Mouse (Mus musculus) stomach, embryonic 14.5 days (tissue): Measurements from ENCODE around the gene Coq5. TPM values are rescaled to one million over a fixed set of nuclear protein-coding genes. Genes with fewer than 3 reads are reported as not detected.
"Not testable (repeated sequence)": the region's sequence is repeated elsewhere in the genome, so short reads cannot be mapped to it uniquely, and the experiment has no call there.

ENCODE experiments used
- ATAC-seq: fragments of 200-750 bp; cut with Nextera tagmentation; 2 replicates; pipeline ENCODE4 v1.8.0; 2017; ENCODE audit warnings: low read depth, moderate TSS enrichment; ENCODE audit not compliant: insufficient number of reproducible peaks, insufficient read depth, low FRiP score
- H3K27ac ChIP-seq: fragments of 300-500 bp; sonication (generic); 2 replicates; pipeline ENCODE4 v1.5.1; 2014; ENCODE audit warnings: mild to moderate bottlenecking, low read length, moderate library complexity, mixed read lengths
- H3K27me3 ChIP-seq: fragments of 300-500 bp; sonication (generic); 2 replicates; pipeline ENCODE4 v1.6.1; 2014; ENCODE audit warnings: low read length, control low read depth, mixed read lengths; ENCODE audit not compliant: control insufficient read depth, insufficient read depth
- H3K36me3 ChIP-seq: fragments of 300-500 bp; sonication (generic); 2 replicates; pipeline ENCODE4 v1.6.1; 2014; ENCODE audit warnings: mild to moderate bottlenecking, control low read depth, low read length, moderate library complexity, mixed read lengths; ENCODE audit not compliant: control insufficient read depth, insufficient read depth
- H3K4me1 ChIP-seq: fragments of 300-500 bp; sonication (generic); 2 replicates; pipeline ENCODE4 v1.6.1; 2014; ENCODE audit warnings: low read length, control low read depth, mixed read lengths; ENCODE audit not compliant: control insufficient read depth, insufficient read depth
- H3K4me2 ChIP-seq: fragments of 300-500 bp; sonication (generic); replicated peaks from 2 replicates; pipeline ENCODE4 v1.6.1; 2014; ENCODE audit warnings: low read depth, low read length, control low read depth
- H3K4me3 ChIP-seq: fragments of 300-500 bp; sonication (generic); 2 replicates; pipeline ENCODE4 v1.5.1; 2014; ENCODE audit warnings: low read depth, low read length, control low read depth
- H3K9ac ChIP-seq: fragments of 300-500 bp; sonication (generic); replicated peaks from 2 replicates; pipeline ENCODE4 v1.6.1; 2014; ENCODE audit warnings: low read depth, mild to moderate bottlenecking, control low read depth, low read length, moderate library complexity, mixed read lengths
- H3K9me3 ChIP-seq: fragments of 300-500 bp; sonication (generic); 2 replicates; pipeline ENCODE4 v1.6.1; 2016; ENCODE audit warnings: low read depth, low read length, control low read depth; ENCODE audit not compliant: control insufficient read depth
- WGBS: fragments of 180-500 bp; shearing (Covaris S2); extraction: QIAGEN DNeasy Blood & Tissue Kit; methylation state at CpG from one replicate; pipeline ENCODE4 v1.1.7; 2014; 5-methylcytosine and 5-hydroxymethylcytosine counted together
- polyA plus RNA-seq: library from polyadenylated mRNA; unstranded; fragments of >200 nt; fragmentation: Nextera tagmentation; extraction: Ambion mirVana; gene quantifications from 2 replicates; pipeline ENCODE4 v1.2.1, GENCODE M21; 2014

Gene Coq5
- polyA plus RNA-seq, 1 experiment from 2014 or later, result 40.0 TPM

DNA sequence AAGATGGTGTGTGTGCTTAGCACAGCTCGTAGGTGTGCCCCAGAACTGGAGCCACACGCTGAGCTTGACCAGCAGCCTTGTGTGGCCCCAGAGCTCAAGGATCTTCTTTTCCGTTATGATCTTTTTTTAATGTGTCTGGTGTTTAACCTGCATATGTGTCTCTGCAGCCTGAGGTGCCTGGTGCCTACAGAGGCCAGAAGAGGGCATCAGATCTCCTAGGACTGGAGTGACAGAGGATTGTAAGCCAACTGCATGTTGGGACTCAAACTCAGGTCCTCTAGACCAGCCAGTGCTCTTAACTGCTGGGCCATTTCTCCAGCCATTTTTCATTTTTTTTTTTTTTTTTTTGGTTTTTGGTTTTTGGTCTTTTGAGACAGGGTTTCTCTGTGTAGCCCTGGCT, 5.3 kb downstream of the Coq5 start:
- Histone ChIP-seq H3K9me3 (no peaks in the 10 kb centered on the region), H3K4me1 (peaks cover 5% of the 10 kb centered on the region; the same call in 1 of the 2 replicates), H3K36me3 (peaks cover 11% of the 10 kb centered on the region; the same call in 1 of the 2 replicates), H3K27ac (no peak overlapping the region), H3K4me2 (no peak overlapping the region), H3K9ac (no peak overlapping the region), H3K4me3 (no peak overlapping the region), H3K27me3 (no peaks in the 10 kb centered on the region)
- no peak for ATAC-seq
- WGBS, result 94% methylated on average over 3 of the region's 3 CpGs

DNA sequence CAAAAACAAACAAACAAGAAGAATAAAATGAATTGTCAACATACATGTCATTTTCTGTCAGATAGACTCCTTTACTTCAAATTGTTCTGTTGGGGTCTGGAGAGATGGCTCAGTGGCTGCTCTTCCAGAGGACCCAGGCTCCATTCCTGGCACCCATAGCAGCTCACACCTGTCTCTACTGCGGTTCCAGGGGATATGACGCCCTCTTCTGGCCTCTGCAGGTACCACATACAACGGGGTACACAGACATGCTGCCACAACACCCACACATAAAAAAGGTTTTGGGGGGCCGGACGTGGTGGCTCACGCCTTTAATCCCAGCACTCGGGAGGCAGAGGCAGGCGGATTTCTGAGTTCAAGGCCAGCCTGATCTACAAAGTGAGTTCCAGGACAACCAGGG, 14.7 kb downstream of the Coq5 start:
- Histone ChIP-seq H3K4me3 (no peak overlapping the region), H3K27me3 (no peaks in the 10 kb centered on the region), H3K4me1 (peaks cover 10% of the 10 kb centered on the region; the same call in 1 of the 2 replicates), H3K36me3 (peaks cover 32% of the 10 kb centered on the region), H3K9me3 (no peaks in the 10 kb centered on the region), H3K9ac (no peak overlapping the region), H3K4me2 (no peak overlapping the region), H3K27ac (no peak overlapping the region)
- 92% methylated on average over 8 of the region's 8 CpGs for WGBS
- ATAC-seq, result no peak

DNA sequence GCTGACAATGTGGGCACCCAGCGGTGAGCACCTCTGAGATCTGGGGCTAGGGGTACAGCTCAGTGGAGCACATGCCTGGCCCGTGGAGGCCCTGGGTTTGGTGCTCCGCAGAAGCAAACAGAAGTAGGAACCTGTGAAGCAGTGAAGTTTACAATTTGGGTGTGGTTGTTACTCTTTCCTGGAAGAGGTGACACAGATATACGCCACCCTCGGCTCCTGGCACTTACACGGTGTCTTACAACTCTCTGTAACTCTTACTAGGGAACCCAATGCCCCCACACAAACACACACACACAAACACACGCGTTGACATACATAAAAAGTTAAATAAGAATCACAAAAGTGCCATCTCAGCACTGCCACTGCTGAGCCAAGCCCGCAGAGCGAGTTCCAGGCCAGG, 16.9 kb downstream of the Coq5 start:
- H3K4me1 ChIP-seq, result peaks cover 14% of the 10 kb centered on the region; the same call in 1 of the 2 replicates
- WGBS, result 68% methylated on average over 10 of the region's 10 CpGs

DNA sequence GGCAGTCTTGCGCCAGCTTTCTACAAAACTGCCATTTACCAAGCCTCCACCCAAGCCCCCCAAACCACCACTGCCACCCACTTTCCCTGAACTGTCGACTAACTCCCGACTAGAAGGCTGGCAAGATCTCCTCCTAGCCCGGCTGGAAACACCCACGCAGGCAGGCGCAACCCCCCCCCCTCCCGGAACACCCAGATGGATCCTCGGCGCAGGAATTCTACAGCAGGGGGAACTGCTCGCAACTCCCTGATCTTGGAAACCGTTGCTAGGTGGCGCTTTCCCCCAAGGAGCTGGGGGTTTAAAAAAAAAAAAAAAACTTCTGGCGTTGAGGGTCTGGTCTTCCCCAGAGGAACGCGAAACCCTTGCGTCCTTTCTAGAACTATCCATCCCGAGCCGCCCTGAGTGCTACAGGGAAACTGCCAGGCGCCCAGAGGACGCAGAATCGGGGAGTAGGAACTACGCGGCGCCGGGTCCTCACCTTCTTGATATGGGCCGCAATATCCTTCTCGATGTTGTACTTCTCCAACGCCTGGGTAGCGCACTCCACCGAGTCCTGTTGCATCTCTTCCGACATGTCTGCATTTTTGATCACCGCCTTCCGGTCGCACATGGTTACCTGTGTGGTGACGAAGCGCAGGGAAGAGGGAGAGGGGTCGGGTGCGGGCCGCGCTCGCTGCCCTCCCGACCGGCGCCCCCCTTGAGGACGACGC, 20.7 kb downstream of the Coq5 start:
- Histone ChIP-seq H3K9me3 (no peaks in the 10 kb centered on the region), H3K27ac (peak overlapping the region; percentile 94), H3K9ac (peak overlapping the region; percentile 87), H3K36me3 (peaks cover 29% of the 10 kb centered on the region), H3K4me1 (peaks cover 14% of the 10 kb centered on the region; the same call in 1 of the 2 replicates), H3K27me3 (no peaks in the 10 kb centered on the region), H3K4me2 (peak overlapping the region; percentile 59), H3K4me3 (peak overlapping the region; percentile 91)
- under 1% methylated on average over 46 of the region's 46 CpGs for WGBS
- ATAC-seq, result peak; percentile 12

More for the DNA sequence above, 16.9 kb downstream of the Coq5 start:
- Histone ChIP-seq H3K9ac (no peak overlapping the region), H3K9me3 (no peaks in the 10 kb centered on the region), H3K4me2 (no peak overlapping the region), H3K36me3 (peaks cover 32% of the 10 kb centered on the region), H3K27ac (peak overlapping the region; percentile 7; the same call in 1 of the 2 replicates), H3K4me3 (no peak overlapping the region), H3K27me3 (no peaks in the 10 kb centered on the region)
- ATAC-seq, result no peak

DNA sequence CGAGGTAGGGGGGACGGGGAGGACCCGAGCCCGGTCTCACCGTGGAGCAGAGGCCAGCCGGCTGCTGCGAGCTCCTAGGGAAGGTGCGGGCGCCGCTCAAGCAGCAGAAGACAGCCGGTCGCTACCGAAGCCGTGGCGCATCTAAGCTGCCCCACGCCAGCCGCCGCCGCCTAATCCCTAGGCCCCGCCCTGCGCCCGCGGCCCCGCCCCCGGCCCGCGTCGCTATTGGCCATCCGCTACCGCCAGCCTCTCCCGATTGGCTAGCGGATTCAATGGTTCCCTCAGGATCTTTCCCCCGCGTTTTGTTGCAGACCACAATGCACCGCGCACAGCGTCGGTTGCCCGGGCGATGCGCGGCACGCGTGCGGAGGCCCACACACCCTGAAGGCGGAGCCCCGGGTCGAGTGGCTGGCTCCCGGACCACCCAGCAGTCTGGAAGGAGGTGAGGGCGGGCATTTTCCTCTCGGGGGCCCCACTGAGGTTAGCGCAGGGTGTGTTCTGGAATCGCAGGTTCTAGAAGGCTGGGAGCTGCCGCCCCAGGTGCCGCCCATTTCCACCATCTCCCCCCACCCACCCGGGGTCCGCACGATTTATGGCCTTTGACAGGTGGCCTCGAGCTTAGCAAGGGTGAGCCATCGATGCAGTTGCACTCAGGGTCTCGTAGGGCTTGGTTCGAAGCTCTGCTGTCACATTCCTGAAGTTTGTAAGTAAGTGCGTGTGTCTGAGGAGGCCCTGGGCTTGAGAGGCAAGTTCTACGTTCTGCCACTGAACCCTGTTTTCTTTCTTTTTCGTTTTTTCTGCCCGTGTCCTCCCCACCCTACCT, 21.5 kb downstream of the Coq5 start, which contains the start of gene Dynll1:
Dynll1 (minus strand) TSS at position 208 of the 823 bp plus-strand sequence.
- under 1% methylated on average over 62 of the region's 66 CpGs for WGBS
- H3K4me3 ChIP-seq, result peak within 1 kb of the TSS; percentile 91

DNA sequence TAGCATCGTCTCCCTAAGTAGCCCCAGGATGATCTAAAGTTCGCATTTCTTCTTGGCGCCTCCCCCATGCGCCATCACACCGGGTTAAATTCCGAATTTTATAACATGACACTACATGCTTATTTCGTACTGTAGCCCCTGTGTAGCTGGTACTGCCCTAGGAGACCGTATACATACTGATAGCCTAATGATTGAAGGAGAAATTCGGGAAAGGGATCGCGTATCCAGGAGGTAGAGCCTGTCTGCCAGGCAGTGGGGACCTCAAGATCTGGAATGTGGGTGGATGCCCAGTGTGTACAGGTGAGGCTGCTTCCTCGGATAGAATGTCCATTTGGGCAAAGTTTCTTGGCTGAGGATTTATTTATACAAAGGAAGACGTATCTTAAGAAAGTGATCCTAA, 22.1 kb downstream of the Coq5 start:
- no peaks in the 10 kb centered on the region for H3K27me3 ChIP-seq
- peak overlapping the region; percentile 22; the same call in 1 of the 2 replicates for H3K9ac ChIP-seq
- H3K9me3 ChIP-seq, result no peaks in the 10 kb centered on the region
- H3K4me1 ChIP-seq, result peaks cover 14% of the 10 kb centered on the region; the same call in 1 of the 2 replicates
- ATAC-seq, result no peak
- peaks cover 19% of the 10 kb centered on the region for H3K36me3 ChIP-seq
- H3K4me3 ChIP-seq, result peak overlapping the region; percentile 91
- peak overlapping the region; percentile 58 for H3K4me2 ChIP-seq
- whole genome bisulfite sequencing, result 19% methylated on average over 13 of the region's 13 CpGs
- H3K27ac ChIP-seq, result peak overlapping the region; percentile 61; the same call in 1 of the 2 replicates

More for the DNA sequence above, 21.5 kb downstream of the Coq5 start, which contains the start of gene Dynll1:
- peak; percentile 98 for ATAC-seq
- Histone ChIP-seq H3K9ac (peak within 1 kb of the TSS; percentile 87), H3K4me2 (peak within 1 kb of the TSS; percentile 59), H3K27ac (peak within 1 kb of the TSS; percentile 94), H3K9me3 (no peaks in the 10 kb centered on the region), H3K4me1 (peaks cover 14% of the 10 kb centered on the region; the same call in 1 of the 2 replicates), H3K36me3 (peaks cover 22% of the 10 kb centered on the region), H3K27me3 (no peaks in the 10 kb centered on the region)

DNA sequence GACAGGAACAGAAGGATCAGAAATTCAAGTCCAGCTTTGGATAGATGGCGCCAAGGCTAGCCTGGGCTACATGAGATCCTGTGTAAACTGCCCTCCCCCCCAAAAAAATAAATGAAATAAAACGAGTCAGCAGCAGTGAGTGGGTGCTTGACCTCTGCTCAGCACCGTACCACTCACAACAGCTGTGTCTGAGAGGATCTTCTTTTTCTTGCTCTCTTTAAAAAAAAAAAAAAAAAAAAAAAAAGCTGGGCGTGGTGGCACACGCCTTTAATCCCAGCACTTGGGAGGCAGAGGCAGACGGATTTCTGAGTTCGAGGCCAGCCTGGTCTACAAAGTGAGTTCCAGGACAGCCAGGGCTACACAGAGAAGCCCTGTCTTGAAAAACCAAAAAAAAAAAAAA, 22.7 kb downstream of the Coq5 start:
- peaks cover 14% of the 10 kb centered on the region; the same call in 1 of the 2 replicates for H3K4me1 ChIP-seq
- H3K4me2 ChIP-seq, result peak overlapping the region; percentile 58; the same call in 1 of the 2 replicates
- 68% methylated on average over 3 of the region's 7 CpGs for WGBS
- not testable (repeated sequence) for H3K4me3 ChIP-seq, H3K27me3 ChIP-seq, ATAC-seq, H3K27ac ChIP-seq, H3K9me3 ChIP-seq, H3K9ac ChIP-seq
- peaks cover 16% of the 10 kb centered on the region for H3K36me3 ChIP-seq

DNA sequence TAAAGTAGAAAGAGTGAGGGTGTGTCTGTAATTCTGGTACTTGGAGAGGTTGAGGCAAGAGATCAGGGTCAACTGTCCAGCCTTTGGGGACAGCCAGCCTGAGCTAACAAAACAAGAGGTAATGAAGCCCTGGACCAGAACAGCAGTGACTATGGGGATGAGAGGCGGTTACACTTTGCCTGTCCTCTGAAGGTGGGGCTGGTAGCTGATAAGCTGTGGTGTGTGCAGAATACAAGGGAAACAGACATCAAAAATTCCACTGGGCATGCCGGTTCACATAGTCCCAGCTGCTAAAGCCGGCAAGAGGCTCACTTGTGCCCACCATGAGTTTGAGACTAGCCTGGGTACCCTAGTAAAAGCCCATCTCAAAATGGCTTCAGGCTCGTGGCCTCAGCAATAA, 32.9 kb downstream of the Coq5 start:
- Histone ChIP-seq H3K4me1 (peaks cover 12% of the 10 kb centered on the region; the same call in 1 of the 2 replicates), H3K9me3 (no peaks in the 10 kb centered on the region), H3K27ac (no peak overlapping the region), H3K27me3 (no peaks in the 10 kb centered on the region), H3K9ac (no peak overlapping the region), H3K4me2 (no peak overlapping the region), H3K4me3 (no peak overlapping the region), H3K36me3 (no peaks in the 10 kb centered on the region)
- 73% methylated on average over 4 of the region's 4 CpGs for WGBS
- ATAC-seq, result no peak
